Mouse (Mus musculus) kidney, embryonic 16.5 days (tissue): ENCODE results near the gene Gm14226. TPM values are rescaled to one million over a fixed set of nuclear protein-coding genes. Genes with fewer than 3 reads are reported as not detected.
A peak's percentile ranks its signal among the peaks of the same experiment; 100 is the strongest.
"Not testable (repeated sequence)": the region's sequence is repeated elsewhere in the genome, so short reads cannot be mapped to it uniquely, and the experiment has no call there.

Source experiments
- ATAC-seq: fragments of 200-750 bp; cut with Nextera tagmentation; 2 replicates; pipeline ENCODE4 v1.8.0; 2017; ENCODE audit warnings: moderate TSS enrichment; ENCODE audit not compliant: low FRiP score, low TSS enrichment
- H3K27ac ChIP-seq: fragments of 300-500 bp; sonication (generic); 2 replicates; pipeline ENCODE4 v1.5.1; 2014; ENCODE audit warnings: low read length
- H3K27me3 ChIP-seq: fragments of 300-500 bp; sonication (generic); 2 replicates; pipeline ENCODE4 v1.6.1; 2014; ENCODE audit warnings: low read length, control low read depth, mixed read lengths; ENCODE audit not compliant: insufficient read depth
- H3K36me3 ChIP-seq: fragments of 300-500 bp; sonication (generic); 2 replicates; pipeline ENCODE4 v1.6.1; 2014; ENCODE audit warnings: low read length, control low read depth, mixed read lengths; ENCODE audit not compliant: insufficient read depth
- H3K4me1 ChIP-seq: fragments of 300-500 bp; sonication (generic); 2 replicates; pipeline ENCODE4 v1.6.1; 2014; ENCODE audit warnings: low read length, control low read depth, mixed read lengths; ENCODE audit not compliant: insufficient read depth
- H3K4me2 ChIP-seq: fragments of 300-500 bp; sonication (generic); replicated peaks from 2 replicates; pipeline ENCODE4 v1.6.1; 2014; ENCODE audit warnings: low read depth, low read length
- H3K4me3 ChIP-seq: fragments of 300-500 bp; sonication (generic); 2 replicates; pipeline ENCODE4 v1.5.1; 2014; ENCODE audit warnings: mild to moderate bottlenecking, low read length
- H3K9ac ChIP-seq: fragments of 300-500 bp; sonication (generic); replicated peaks from 2 replicates; pipeline ENCODE4 v1.6.1; 2014; ENCODE audit warnings: low read length
- H3K9me3 ChIP-seq: fragments of 300-500 bp; sonication (generic); 2 replicates; pipeline ENCODE4 v1.6.1; 2016; ENCODE audit warnings: low read length, control low read depth
- WGBS: fragments of 180-500 bp; shearing (Covaris S2); extraction: QIAGEN DNeasy Blood & Tissue Kit; methylation state at CpG from one replicate; pipeline ENCODE4 v1.1.7; 2014; 5-methylcytosine and 5-hydroxymethylcytosine counted together
- polyA plus RNA-seq: library from polyadenylated mRNA; unstranded; fragments of >200 nt; fragmentation: Nextera tagmentation; extraction: Ambion mirVana; gene quantifications from 2 replicates; pipeline ENCODE4 v1.2.1, GENCODE M21; 2015

Gene Gm14226
- polyA plus RNA-seq, 1 experiment from 2014 or later = 1.9 TPM

- not testable (repeated sequence) for H3K4me1 ChIP-seq, H3K4me3 ChIP-seq, H3K36me3 ChIP-seq, H3K27ac ChIP-seq, ATAC-seq, H3K4me2 ChIP-seq, H3K9me3 ChIP-seq, H3K27me3 ChIP-seq, H3K9ac ChIP-seq
- 32% methylated on average over 7 of the region's 9 CpGs for WGBS
Observed at GRCm38 (mm10) chr2:155016751-155017150, 1.3 kb upstream of the Gm14226 start.

GRCm38 (mm10) chr2:155018762-155019641, 936 bp downstream of the Gm14226 start:
- no peaks in the 10 kb centered on the region for H3K9me3 ChIP-seq
- H3K36me3 ChIP-seq = no peaks in the 10 kb centered on the region
- peak overlapping the region; percentile 83 for H3K27ac ChIP-seq
- peak overlapping the region; percentile 97 for H3K4me2 ChIP-seq
- 0 out of 2 replicates have a peak, but pooled peaks cover 2% of the 10 kb centered on the region for H3K4me1 ChIP-seq
- H3K9ac ChIP-seq = peak overlapping the region; percentile 73
- H3K4me3 ChIP-seq = peak overlapping the region; percentile 58
- WGBS = under 1% methylated on average over 38 of the region's 38 CpGs
- H3K27me3 ChIP-seq = no peaks in the 10 kb centered on the region
- peak; percentile 96 for ATAC-seq

- Histone ChIP-seq H3K4me2 (peak overlapping the region; percentile 97), H3K9ac (peak overlapping the region; percentile 73), H3K36me3 (no peaks in the 10 kb centered on the region), H3K4me1 (0 out of 2 replicates have a peak, but pooled peaks cover 2% of the 10 kb centered on the region), H3K9me3 (no peaks in the 10 kb centered on the region), H3K27me3 (no peaks in the 10 kb centered on the region), H3K27ac (peak overlapping the region; percentile 83), H3K4me3 (peak overlapping the region; percentile 58)
- peak; percentile 91 for ATAC-seq
- WGBS = 0% methylated on average over 22 of the region's 22 CpGs
Observed at GRCm38 (mm10) chr2:155019673-155020072, 1.6 kb downstream of the Gm14226 start.

- H3K9me3 ChIP-seq, ATAC-seq, H3K27ac ChIP-seq, H3K4me3 ChIP-seq, H3K36me3 ChIP-seq, H3K27me3 ChIP-seq, H3K4me1 ChIP-seq: not testable (repeated sequence)
- WGBS = 32% methylated on average over 20 of the region's 20 CpGs
- Histone ChIP-seq H3K4me2 (peak overlapping the region; percentile 97), H3K9ac (0 out of 2 replicates have a peak overlapping the region, but pooled peaks have one; percentile 73)
Observed at GRCm38 (mm10) chr2:155020247-155020826, 2.3 kb downstream of the Gm14226 start.

- Histone ChIP-seq H3K27ac (no peak overlapping the region), H3K4me3 (no peak overlapping the region), H3K27me3 (no peaks in the 10 kb centered on the region), H3K36me3 (no peaks in the 10 kb centered on the region), H3K4me1 (peaks cover 1% of the 10 kb centered on the region; the same call in 1 of the 2 replicates), H3K9me3 (no peaks in the 10 kb centered on the region), H3K4me2 (no peak overlapping the region), H3K9ac (no peak overlapping the region)
- 58% methylated on average over 7 of the region's 7 CpGs for WGBS
- ATAC-seq = no peak
Observed at GRCm38 (mm10) chr2:155030831-155031230, 12.8 kb downstream of the Gm14226 start.

GRCm38 (mm10) chr2:155032938-155033710, 15.1 kb downstream of the Gm14226 start:
- no peak overlapping the region for H3K4me3 ChIP-seq
- 43% methylated on average over 19 of the region's 19 CpGs for WGBS
- H3K4me2 ChIP-seq = no peak overlapping the region
- H3K27ac ChIP-seq = no peak overlapping the region
- H3K4me1 ChIP-seq = peaks cover 11% of the 10 kb centered on the region
- H3K9me3 ChIP-seq = no peaks in the 10 kb centered on the region
- no peak for ATAC-seq
- no peak overlapping the region for H3K9ac ChIP-seq
- H3K36me3 ChIP-seq = no peaks in the 10 kb centered on the region
- H3K27me3 ChIP-seq = no peaks in the 10 kb centered on the region

GRCm38 (mm10) chr2:155039956-155040355, 21.9 kb downstream of the Gm14226 start:
- H3K4me3 ChIP-seq = no peak overlapping the region
- ATAC-seq = no peak
- no peaks in the 10 kb centered on the region for H3K36me3 ChIP-seq
- peaks cover 15% of the 10 kb centered on the region for H3K4me1 ChIP-seq
- 57% methylated on average over 4 of the region's 4 CpGs for WGBS
- no peak overlapping the region for H3K27ac ChIP-seq
- H3K27me3 ChIP-seq = no peaks in the 10 kb centered on the region
- H3K9ac ChIP-seq = no peak overlapping the region
- no peak overlapping the region for H3K4me2 ChIP-seq
- H3K9me3 ChIP-seq = no peaks in the 10 kb centered on the region

DNA sequence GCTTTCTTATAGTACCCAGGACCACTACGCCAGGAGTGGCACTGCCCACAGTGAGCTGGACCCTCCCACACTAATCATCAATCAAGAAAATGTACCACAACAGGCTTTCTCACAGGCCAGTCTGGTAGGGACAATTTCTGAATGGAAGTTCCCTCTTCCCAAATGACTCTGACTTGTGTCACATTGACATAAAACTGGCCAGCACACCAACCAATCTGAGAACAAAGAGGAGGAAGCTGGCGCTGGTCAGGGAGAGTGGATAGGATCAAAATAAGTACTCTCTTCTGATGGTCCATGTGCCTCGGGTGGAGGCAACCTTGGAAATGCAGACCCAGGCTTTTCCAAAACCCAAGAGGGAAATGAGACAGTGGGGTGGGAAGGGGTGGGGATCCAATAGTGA, 26.5 kb downstream of the Gm14226 start:
- Histone ChIP-seq H3K36me3 (no peaks in the 10 kb centered on the region), H3K4me2 (no peak overlapping the region), H3K9me3 (no peaks in the 10 kb centered on the region), H3K4me3 (no peak overlapping the region), H3K4me1 (0 out of 2 replicates have a peak, but pooled peaks cover 4% of the 10 kb centered on the region), H3K27me3 (no peaks in the 10 kb centered on the region), H3K9ac (no peak overlapping the region), H3K27ac (no peak overlapping the region)
- WGBS = 71% methylated on average over 3 of the region's 3 CpGs
- ATAC-seq = no peak

DNA sequence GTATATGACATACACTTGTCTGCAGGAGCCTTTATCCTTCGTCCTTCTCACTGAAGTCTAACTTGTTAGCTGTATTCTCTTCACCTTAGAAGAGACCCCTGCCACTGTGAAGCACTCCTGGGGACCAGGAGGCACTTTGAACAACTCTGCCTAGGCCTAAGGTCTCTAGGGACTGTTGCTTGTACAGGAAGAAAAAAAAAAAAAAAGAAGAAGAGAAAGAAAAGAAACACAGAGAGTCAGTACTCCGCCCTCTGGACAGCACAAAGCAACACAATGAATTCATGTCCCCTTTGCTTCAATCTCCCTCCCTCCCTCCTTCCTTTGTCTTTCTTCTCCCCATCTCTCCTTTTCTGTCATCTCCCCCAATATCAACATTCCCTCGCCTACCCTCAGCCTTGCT, 27.0 kb downstream of the Gm14226 start:
- H3K4me3 ChIP-seq = no peak overlapping the region
- 74% methylated on average over 3 of the region's 3 CpGs for WGBS
- H3K4me1 ChIP-seq = peaks cover 6% of the 10 kb centered on the region
- no peaks in the 10 kb centered on the region for H3K27me3 ChIP-seq
- no peak overlapping the region for H3K4me2 ChIP-seq
- H3K9ac ChIP-seq = no peak overlapping the region
- H3K9me3 ChIP-seq = no peaks in the 10 kb centered on the region
- ATAC-seq = no peak
- H3K36me3 ChIP-seq = no peaks in the 10 kb centered on the region
- H3K27ac ChIP-seq = no peak overlapping the region
